Comparison of ENCODE assay signal across 15 mouse cellular contexts in genomic region chr2:31097276-31097675, GRCm38 (mm10).
"Had no signal": no experiment of that assay in that cellular context is flagged by ENCODE, and none has a peak within 500 bp of the region (broad histone marks: within the 10 kb centered on the region; RNA-seq: fewer than 3 reads in every experiment).

No protein-coding gene starts in this region.

- H3K9ac ChIP-seq: neural tube, embryonic 13.5 days; neural tube, embryonic 15.5 days; stomach, embryonic 15.5 days had no signal

- H3K9me3 ChIP-seq: neural tube, embryonic 13.5 days; neural tube, embryonic 15.5 days; stomach, embryonic 15.5 days had no signal

- H3K27me3 ChIP-seq: neural tube, embryonic 13.5 days; neural tube, embryonic 15.5 days; stomach, embryonic 15.5 days had no signal

- H3K4me1 ChIP-seq: neural tube, embryonic 15.5 days had no signal

- H3K27ac ChIP-seq: neural tube, embryonic 13.5 days; neural tube, embryonic 15.5 days; stomach, embryonic 15.5 days had no signal

- H3K4me2 ChIP-seq: neural tube, embryonic 13.5 days; neural tube, embryonic 15.5 days; stomach, embryonic 15.5 days had no signal

- H3K4me3 ChIP-seq: neural tube, embryonic 13.5 days; neural tube, embryonic 15.5 days; stomach, embryonic 15.5 days had no signal

- DNase-seq: retina, postnatal 1 day; right cerebral cortex, adult 18-20 months; right cerebral cortex, postnatal 14 days; right cerebral cortex, postnatal 25 days; right cerebral cortex, postnatal 4 days; spleen, adult 18-20 months; thymus, adult 18-20 months; thymus, adult 2 months; thymus, postnatal 14 days; thymus, postnatal 25 days; thymus, postnatal 36 days; thymus, postnatal 4 days had no signal
